Mouse (Mus musculus): ENCODE measurements around the gene Lao1. TPM values are rescaled to one million over a fixed set of nuclear protein-coding genes. Genes with fewer than 3 reads are reported as not detected.

Gene Lao1
- polyA plus RNA-seq, 1 experiment from 2014 or later, result not detected

- Histone ChIP-seq H3K9ac (replicated peaks; ENCODE audit: low read length) (no peak overlapping the region), H3K27ac (ENCODE audit: low read length) (no peak overlapping the region), H3K36me3 (ENCODE audit: insufficient read depth, low read length) (no peaks in the 10 kb centered on the region), H3K9me3 (ENCODE audit: low read length) (peaks cover 6% of the 10 kb centered on the region), H3K27me3 (ENCODE audit: insufficient read depth, low read length) (no peaks in the 10 kb centered on the region), H3K4me3 (ENCODE audit: low read length) (no peak overlapping the region), H3K4me1 (ENCODE audit: insufficient read depth, low read length) (no peaks in the 10 kb centered on the region), H3K4me2 (replicated peaks; ENCODE audit: low read depth, low read length) (no peak overlapping the region)
- no peak for ATAC-seq (ENCODE audit: low FRiP score, low TSS enrichment)
- WGBS, result 47% methylated on average over 4 of the region's 4 CpGs
Measured at GRCm38 (mm10) chr4:118991797-118992196, 30.4 kb downstream of the Lao1 start.

GRCm38 (mm10) chr4:118997127-118997542 is 35.8 kb downstream of the Lao1 start:
- no peak overlapping the region for H3K4me3 ChIP-seq (ENCODE audit: low read length)
- ATAC-seq (ENCODE audit: low FRiP score, low TSS enrichment), result no peak
- WGBS, result 90% methylated on average over 14 of the region's 14 CpGs

DNA sequence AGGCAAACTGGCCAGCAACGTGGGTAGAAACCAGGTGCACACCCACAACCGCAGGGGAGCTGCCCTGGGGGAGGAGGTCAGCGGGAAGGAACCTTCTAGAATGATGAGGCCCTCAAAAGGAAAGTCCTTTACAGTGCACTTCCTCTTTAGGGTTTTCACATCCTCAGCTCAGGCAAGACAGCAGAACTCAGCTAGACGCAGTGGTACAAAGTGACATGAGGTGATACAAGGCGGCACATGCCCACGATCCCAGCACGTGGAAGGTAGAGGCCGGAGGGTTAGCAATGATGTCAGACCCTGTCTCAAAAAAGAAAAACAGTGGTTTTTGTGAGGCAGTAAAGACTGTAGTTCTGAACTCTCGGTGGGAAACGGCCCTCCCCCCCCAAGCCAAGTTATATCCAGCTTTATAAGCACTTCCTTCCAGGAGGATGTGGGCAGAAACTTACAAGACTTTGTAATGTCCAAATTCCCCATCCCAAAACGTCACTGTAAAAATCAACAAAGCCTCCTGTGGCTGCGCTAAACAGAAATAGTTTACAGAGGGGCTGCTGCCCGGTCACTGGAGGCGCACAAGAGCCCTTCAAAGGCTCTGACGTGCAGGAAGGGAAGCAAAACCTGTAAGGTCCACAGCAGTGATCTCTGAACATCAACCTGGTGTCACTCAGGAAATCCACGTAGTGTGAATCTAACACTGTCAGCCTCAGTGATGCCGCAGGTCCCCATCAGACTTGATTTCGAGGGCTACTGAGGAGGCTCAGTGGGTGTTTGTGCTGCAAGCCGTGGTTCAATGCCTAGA is 38.5 kb downstream of the Lao1 start:
- ATAC-seq (ENCODE audit: low FRiP score, low TSS enrichment), result no peak
- Histone ChIP-seq H3K36me3 (ENCODE audit: insufficient read depth, low read length) (no peaks in the 10 kb centered on the region), H3K4me2 (replicated peaks; ENCODE audit: low read depth, low read length) (no peak overlapping the region), H3K9me3 (ENCODE audit: low read length) (no peaks in the 10 kb centered on the region), H3K9ac (replicated peaks; ENCODE audit: low read length) (no peak overlapping the region), H3K4me3 (ENCODE audit: low read length) (no peak overlapping the region), H3K4me1 (ENCODE audit: insufficient read depth, low read length) (no peaks in the 10 kb centered on the region), H3K27me3 (ENCODE audit: insufficient read depth, low read length) (no peaks in the 10 kb centered on the region), H3K27ac (ENCODE audit: low read length) (no peak overlapping the region)
- 58% methylated on average over 19 of the region's 19 CpGs for WGBS

More at GRCm38 (mm10) chr4:118997127-118997542, 35.8 kb downstream of the Lao1 start:
- H3K4me2 ChIP-seq (replicated peaks; ENCODE audit: low read depth, low read length), result no peak overlapping the region
- H3K27ac ChIP-seq (ENCODE audit: low read length), result no peak overlapping the region
- peaks cover 6% of the 10 kb centered on the region for H3K9me3 ChIP-seq (ENCODE audit: low read length)
- no peak overlapping the region for H3K9ac ChIP-seq (replicated peaks; ENCODE audit: low read length)
- H3K4me1 ChIP-seq (ENCODE audit: insufficient read depth, low read length), result no peaks in the 10 kb centered on the region
- H3K27me3 ChIP-seq (ENCODE audit: insufficient read depth, low read length), result no peaks in the 10 kb centered on the region
- H3K36me3 ChIP-seq (ENCODE audit: insufficient read depth, low read length), result no peaks in the 10 kb centered on the region

DNA sequence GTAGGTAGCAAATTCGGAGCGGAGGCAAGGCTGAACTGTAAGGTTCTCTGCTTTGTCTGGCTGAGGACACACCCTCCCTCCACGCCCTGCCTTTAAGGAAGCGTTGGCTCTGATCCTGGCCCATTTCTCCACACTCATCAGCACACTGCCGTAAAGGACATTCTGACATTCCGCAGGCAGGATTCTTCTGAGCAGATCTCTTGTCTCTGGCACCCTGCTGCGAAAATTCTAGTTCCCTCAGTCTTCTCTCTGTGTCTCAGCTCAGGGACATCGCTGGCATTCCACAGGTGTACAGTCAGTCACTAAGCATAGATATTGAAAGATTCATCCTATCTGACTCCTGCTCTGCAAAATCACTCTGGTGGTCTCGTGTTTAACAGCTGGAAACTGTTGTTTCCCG is 40.3 kb downstream of the Lao1 start:
- Histone ChIP-seq H3K36me3 (ENCODE audit: insufficient read depth, low read length) (no peaks in the 10 kb centered on the region), H3K27ac (ENCODE audit: low read length) (no peak overlapping the region), H3K4me3 (ENCODE audit: low read length) (no peak overlapping the region), H3K27me3 (ENCODE audit: insufficient read depth, low read length) (no peaks in the 10 kb centered on the region), H3K9me3 (ENCODE audit: low read length) (no peaks in the 10 kb centered on the region), H3K4me1 (ENCODE audit: insufficient read depth, low read length) (no peaks in the 10 kb centered on the region), H3K9ac (replicated peaks; ENCODE audit: low read length) (no peak overlapping the region), H3K4me2 (replicated peaks; ENCODE audit: low read depth, low read length) (no peak overlapping the region)
- ATAC-seq (ENCODE audit: low FRiP score, low TSS enrichment), result no peak
- WGBS, result 55% methylated on average over 10 of the region's 10 CpGs

DNA sequence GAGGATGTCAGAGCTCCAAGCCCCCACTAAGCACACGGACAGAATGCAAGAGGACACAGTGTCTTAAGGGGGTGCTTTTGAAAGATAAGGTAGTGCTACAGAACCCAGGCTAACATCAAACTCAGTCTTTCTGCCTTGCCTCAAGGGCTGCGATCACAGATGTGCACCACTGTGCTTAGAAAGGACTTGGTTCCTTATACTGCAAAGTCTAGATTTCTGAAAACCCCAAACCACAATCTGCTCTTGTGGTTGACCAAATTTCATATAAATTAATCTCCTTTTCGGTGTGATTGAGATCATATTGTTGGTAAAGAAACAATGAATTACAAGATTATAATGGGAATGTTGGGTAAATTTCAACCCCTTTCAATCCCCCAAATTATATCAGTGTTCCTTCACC is 41.1 kb downstream of the Lao1 start:
- H3K36me3 ChIP-seq (ENCODE audit: insufficient read depth, low read length), result no peaks in the 10 kb centered on the region
- H3K4me2 ChIP-seq (replicated peaks; ENCODE audit: low read depth, low read length), result no peak overlapping the region
- H3K27ac ChIP-seq (ENCODE audit: low read length), result no peak overlapping the region
- no peaks in the 10 kb centered on the region for H3K27me3 ChIP-seq (ENCODE audit: insufficient read depth, low read length)
- no peak overlapping the region for H3K4me3 ChIP-seq (ENCODE audit: low read length)
- no peak for ATAC-seq (ENCODE audit: low FRiP score, low TSS enrichment)
- H3K4me1 ChIP-seq (ENCODE audit: insufficient read depth, low read length), result no peaks in the 10 kb centered on the region
- no peaks in the 10 kb centered on the region for H3K9me3 ChIP-seq (ENCODE audit: low read length)
- H3K9ac ChIP-seq (replicated peaks; ENCODE audit: low read length), result no peak overlapping the region
- 76% methylated on average over 3 of the region's 3 CpGs for WGBS

GRCm38 (mm10) chr4:119004178-119004577 is 42.8 kb downstream of the Lao1 start:
- Histone ChIP-seq H3K9me3 (ENCODE audit: low read length) (no peaks in the 10 kb centered on the region), H3K27me3 (ENCODE audit: insufficient read depth, low read length) (no peaks in the 10 kb centered on the region), H3K9ac (replicated peaks; ENCODE audit: low read length) (no peak overlapping the region), H3K4me2 (replicated peaks; ENCODE audit: low read depth, low read length) (no peak overlapping the region), H3K27ac (ENCODE audit: low read length) (no peak overlapping the region), H3K4me1 (ENCODE audit: insufficient read depth, low read length) (no peaks in the 10 kb centered on the region), H3K36me3 (ENCODE audit: insufficient read depth, low read length) (no peaks in the 10 kb centered on the region), H3K4me3 (ENCODE audit: low read length) (no peak overlapping the region)
- 65% methylated on average over 3 of the region's 3 CpGs for WGBS
- ATAC-seq (ENCODE audit: low FRiP score, low TSS enrichment), result no peak

GRCm38 (mm10) chr4:119004613-119005339 is 43.4 kb downstream of the Lao1 start:
- Histone ChIP-seq H3K4me3 (ENCODE audit: low read length) (no peak overlapping the region), H3K36me3 (ENCODE audit: insufficient read depth, low read length) (no peaks in the 10 kb centered on the region), H3K9me3 (ENCODE audit: low read length) (no peaks in the 10 kb centered on the region), H3K4me1 (ENCODE audit: insufficient read depth, low read length) (no peaks in the 10 kb centered on the region), H3K9ac (replicated peaks; ENCODE audit: low read length) (no peak overlapping the region), H3K27me3 (ENCODE audit: insufficient read depth, low read length) (no peaks in the 10 kb centered on the region), H3K4me2 (replicated peaks; ENCODE audit: low read depth, low read length) (no peak overlapping the region), H3K27ac (ENCODE audit: low read length) (no peak overlapping the region)
- ATAC-seq (ENCODE audit: low FRiP score, low TSS enrichment), result peak; percentile 69
- 37% methylated on average over 7 of the region's 7 CpGs for WGBS

- H3K4me1 ChIP-seq (ENCODE audit: insufficient read depth, low read length), result no peaks in the 10 kb centered on the region
- no peak overlapping the region for H3K4me3 ChIP-seq (ENCODE audit: low read length)
- ATAC-seq (ENCODE audit: low FRiP score, low TSS enrichment), result no peak
- no peak overlapping the region for H3K27ac ChIP-seq (ENCODE audit: low read length)
- H3K36me3 ChIP-seq (ENCODE audit: insufficient read depth, low read length), result no peaks in the 10 kb centered on the region
- H3K9me3 ChIP-seq (ENCODE audit: low read length), result no peaks in the 10 kb centered on the region
- no peak overlapping the region for H3K4me2 ChIP-seq (replicated peaks; ENCODE audit: low read depth, low read length)
- no peaks in the 10 kb centered on the region for H3K27me3 ChIP-seq (ENCODE audit: insufficient read depth, low read length)
- 84% methylated on average over 6 of the region's 6 CpGs for WGBS
- no peak overlapping the region for H3K9ac ChIP-seq (replicated peaks; ENCODE audit: low read length)
Measured at GRCm38 (mm10) chr4:119007602-119008001, 46.2 kb downstream of the Lao1 start.

DNA sequence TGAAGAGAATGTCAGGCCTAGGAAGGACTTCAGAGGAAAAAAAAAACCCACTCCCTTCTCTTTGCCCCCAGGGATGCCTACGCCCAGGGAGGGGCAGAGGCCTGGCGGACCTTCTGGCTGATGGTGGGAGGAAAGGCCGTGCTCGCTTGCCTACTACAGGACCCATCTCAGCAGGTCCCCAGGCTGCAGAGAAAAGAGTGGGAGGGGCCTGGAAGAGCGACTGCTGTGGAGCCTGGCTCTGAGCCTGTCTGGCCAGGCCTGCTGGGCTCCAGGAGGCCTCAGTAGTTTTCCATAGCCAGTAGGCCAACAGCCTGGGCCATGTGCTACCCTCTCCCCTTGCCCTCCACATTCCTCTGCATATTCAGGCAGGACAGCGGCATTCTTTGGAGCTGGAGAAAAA is 47.1 kb downstream of the Lao1 start:
- peak; percentile 50; the same call in 1 of the 2 replicates for ATAC-seq (ENCODE audit: low FRiP score, low TSS enrichment)
- H3K27me3 ChIP-seq (ENCODE audit: insufficient read depth, low read length), result no peaks in the 10 kb centered on the region
- no peaks in the 10 kb centered on the region for H3K9me3 ChIP-seq (ENCODE audit: low read length)
- H3K4me3 ChIP-seq (ENCODE audit: low read length), result no peak overlapping the region
- no peaks in the 10 kb centered on the region for H3K4me1 ChIP-seq (ENCODE audit: insufficient read depth, low read length)
- H3K9ac ChIP-seq (replicated peaks; ENCODE audit: low read length), result no peak overlapping the region
- H3K4me2 ChIP-seq (replicated peaks; ENCODE audit: low read depth, low read length), result no peak overlapping the region
- no peak overlapping the region for H3K27ac ChIP-seq (ENCODE audit: low read length)
- WGBS, result 42% methylated on average over 6 of the region's 6 CpGs
- H3K36me3 ChIP-seq (ENCODE audit: insufficient read depth, low read length), result no peaks in the 10 kb centered on the region

DNA sequence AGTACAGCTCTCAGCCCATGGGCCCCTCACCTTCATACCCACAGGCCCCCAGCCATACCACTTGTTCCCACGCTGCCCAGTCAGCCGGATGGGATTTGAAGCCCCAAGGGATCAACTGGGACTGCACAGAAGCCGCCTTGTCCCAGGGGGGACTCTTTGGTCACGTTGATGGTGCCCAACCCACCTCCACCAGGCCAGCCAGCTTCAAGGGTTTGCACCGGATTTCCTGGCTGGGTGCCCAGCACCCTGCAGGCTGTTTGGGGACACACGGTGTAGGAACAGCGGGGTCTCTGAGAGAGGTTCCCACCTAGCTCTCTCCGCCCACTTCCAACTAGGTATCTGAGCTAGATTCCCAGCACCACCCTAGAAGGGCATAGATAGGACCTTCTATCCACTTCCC is 48.4 kb downstream of the Lao1 start:
- Histone ChIP-seq H3K9ac (replicated peaks; ENCODE audit: low read length) (no peak overlapping the region), H3K27ac (ENCODE audit: low read length) (no peak overlapping the region), H3K27me3 (ENCODE audit: insufficient read depth, low read length) (no peaks in the 10 kb centered on the region), H3K4me1 (ENCODE audit: insufficient read depth, low read length) (no peaks in the 10 kb centered on the region), H3K4me2 (replicated peaks; ENCODE audit: low read depth, low read length) (no peak overlapping the region), H3K9me3 (ENCODE audit: low read length) (no peaks in the 10 kb centered on the region), H3K36me3 (ENCODE audit: insufficient read depth, low read length) (no peaks in the 10 kb centered on the region), H3K4me3 (ENCODE audit: low read length) (no peak overlapping the region)
- WGBS, result 81% methylated on average over 8 of the region's 8 CpGs
- no peak for ATAC-seq (ENCODE audit: low FRiP score, low TSS enrichment)

Data from kidney, embryonic 16.5 days (tissue).